Mouse (Mus musculus): ENCODE results near the gene Ube2j1.

GRCm38 (mm10) chr4:33052055-33052454 lies 20.8 kb downstream of the Ube2j1 start:
- TF ChIP-seq GATA1 (IDR thresholded peaks at IDR 0.05; ENCODE audit: low read length) (no peak), TAL1 (IDR thresholded peaks at IDR 0.05; ENCODE audit: low read length) (no peak)

Measured in erythroblast, embryonic 14.5 days (primary cell).